Mouse (Mus musculus) left cerebral cortex, postnatal 14 days (tissue): ENCODE measurements around the gene Dmrt3. TPM values are rescaled to one million over a fixed set of nuclear protein-coding genes. Genes with fewer than 3 reads are reported as not detected.

Experiments used
- DNase-seq, 2 experiments: peaks; one replicate each; pipeline ENCODE4 v3.0.0; 2021 to 2022; ENCODE audit warnings: low spot score in 2 of 2, mixed read lengths in 1 of 2
- intact Hi-C: fragments of 180-260 bp; cut with DNase I; formaldehyde crosslinking; loops from one replicate; pipeline ENCODE4 v1.15.1; 2025
- long read RNA-seq, 2 experiments: library from polyadenylated mRNA; stranded (forward); transcript quantifications; one replicate each; pipeline ENCODE4 v2.0.0; 2021
- total RNA-seq, 2 experiments: library from RNA; stranded (reverse); gene quantifications; 2 replicates each; pipeline ENCODE4 v1.2.3; 2021

Dmrt3 gene
- total RNA-seq: not detected
- long read RNA-seq, experiment 1: 0 reads
- long read RNA-seq, experiment 2: 0 reads

GRCm38 (mm10) chr19:25610015-25610410 lies at the start of gene Dmrt3:
Gene Dmrt3 (plus strand): TSS chr19:25610301.
- intact Hi-C loops: no loop called here
- no peak for DNase-seq

- no peak for DNase-seq
- intact Hi-C loops: no loop called here
These were observed 45.7 kb upstream of the Dmrt3 start for GRCm38 (mm10) chr19:25564430-25564829.

- DNase-seq: no peak
- intact Hi-C loops: no loop called here
These were observed 40.3 kb upstream of the Dmrt3 start for GRCm38 (mm10) chr19:25569778-25570177.

GRCm38 (mm10) chr19:25574431-25574830 lies 35.7 kb upstream of the Dmrt3 start:
- intact Hi-C loops: no loop called here

GRCm38 (mm10) chr19:25574981-25575814 lies 34.9 kb upstream of the Dmrt3 start:
- DNase-seq: no peak
- intact Hi-C loops: no loop called here

More at GRCm38 (mm10) chr19:25574431-25574830, 35.7 kb upstream of the Dmrt3 start:
- DNase-seq: no peak

- no peak for DNase-seq
- intact Hi-C loops: no loop called here
These were observed 31.7 kb upstream of the Dmrt3 start for GRCm38 (mm10) chr19:25578358-25578757.

- intact Hi-C loops: no loop called here
- DNase-seq: no peak
These were observed 30.7 kb upstream of the Dmrt3 start for GRCm38 (mm10) chr19:25579440-25579839.

GRCm38 (mm10) chr19:25597717-25598232 lies 12.3 kb upstream of the Dmrt3 start:
- DNase-seq: no peak
- intact Hi-C loops: no loop called here

- intact Hi-C loops: no loop called here
- no peak for DNase-seq
These were observed 11.5 kb upstream of the Dmrt3 start for GRCm38 (mm10) chr19:25598626-25599025.

- intact Hi-C loops: loop anchor here (2.0 kb wide), 1 partner anchor 93 kb away; no protein-coding TSS in a partner anchor
- DNase-seq: no peak
These were observed 8.1 kb upstream of the Dmrt3 start for GRCm38 (mm10) chr19:25601966-25602365.

GRCm38 (mm10) chr19:25607461-25608205 lies 2.5 kb upstream of the Dmrt3 start:
- intact Hi-C loops: loop anchor here (2.0 to 5.0 kb wide), 3 partner anchors 65 to 705 kb away; partner anchors contain the start of genes Dmrt2 and Foxd4
- no peak for DNase-seq

GRCm38 (mm10) chr19:25608206-25608580 lies 1.9 kb upstream of the Dmrt3 start:
- DNase-seq: no peak
- intact Hi-C loops: loop anchor here (2.0 to 5.0 kb wide), 2 partner anchors 65 to 706 kb away; partner anchors contain the start of genes Dmrt2 and Foxd4

GRCm38 (mm10) chr19:25608961-25609850 lies 895 bp upstream of the Dmrt3 start:
- intact Hi-C loops: loop anchor here (2.0 to 5.0 kb wide), 2 partner anchors 64 to 707 kb away; partner anchors contain the start of genes Dmrt2 and Foxd4
- no peak for DNase-seq

GRCm38 (mm10) chr19:25610411-25611111 lies 460 bp downstream of the Dmrt3 start:
- intact Hi-C loops: no loop called here
- no peak for DNase-seq

GRCm38 (mm10) chr19:25611116-25611515 lies 1.0 kb downstream of the Dmrt3 start:
- intact Hi-C loops: no loop called here
- DNase-seq: no peak

GRCm38 (mm10) chr19:25611876-25612805 lies 2.0 kb downstream of the Dmrt3 start:
- DNase-seq: no peak
- intact Hi-C loops: no loop called here

GRCm38 (mm10) chr19:25612806-25613295 lies 2.8 kb downstream of the Dmrt3 start:
- intact Hi-C loops: no loop called here
- no peak for DNase-seq
